Mouse (Mus musculus) hindbrain, embryonic 12.5 days (tissue): ENCODE data around the gene Spef1. TPM values are rescaled to one million over a fixed set of nuclear protein-coding genes. Genes with fewer than 3 reads are reported as not detected.

Experiments used
- ATAC-seq: fragments of 200-750 bp; cut with Nextera tagmentation; 2 replicates; pipeline ENCODE4 v1.8.0; 2017; ENCODE audit warnings: moderate TSS enrichment; ENCODE audit not compliant: low FRiP score
- H3K27ac ChIP-seq: fragments of 300-500 bp; sonication (generic); 2 replicates; pipeline ENCODE4 v1.5.1; 2016; ENCODE audit warnings: mild to moderate bottlenecking
- H3K27me3 ChIP-seq: fragments of 300-500 bp; sonication (generic); 2 replicates; pipeline ENCODE4 v1.6.1; 2016; ENCODE audit warnings: mild to moderate bottlenecking
- H3K36me3 ChIP-seq: fragments of 300-500 bp; sonication (generic); 2 replicates; pipeline ENCODE4 v1.6.1; 2016; ENCODE audit warnings: mild to moderate bottlenecking
- H3K4me1 ChIP-seq: fragments of 300-500 bp; sonication (generic); 2 replicates; pipeline ENCODE4 v1.6.1; 2016
- H3K4me2 ChIP-seq: fragments of 300-500 bp; sonication (generic); replicated peaks from 2 replicates; pipeline ENCODE4 v1.6.1; 2016; ENCODE audit warnings: mild to moderate bottlenecking
- H3K4me3 ChIP-seq: fragments of 300-500 bp; sonication (generic); 2 replicates; pipeline ENCODE4 v1.5.1; 2016; ENCODE audit warnings: mild to moderate bottlenecking
- H3K9ac ChIP-seq: fragments of 300-500 bp; sonication (generic); 2 replicates; pipeline ENCODE4 v1.6.1; 2016; ENCODE audit warnings: mild to moderate bottlenecking, moderate library complexity
- H3K9me3 ChIP-seq: fragments of 300-500 bp; sonication (generic); replicated peaks from 2 replicates; pipeline ENCODE4 v1.6.1; 2016; ENCODE audit warnings: mild to moderate bottlenecking
- WGBS: fragments of 180-500 bp; shearing (Covaris S2); methylation state at CpG from one replicate; pipeline ENCODE4 v1.1.7; 2016; 5-methylcytosine and 5-hydroxymethylcytosine counted together
- polyA plus RNA-seq: library from polyadenylated mRNA; unstranded; fragments of >200 nt; fragmentation: Nextera tagmentation; extraction: Ambion mirVana; gene quantifications from 2 replicates; pipeline ENCODE4 v1.2.1, GENCODE M21; 2016

Spef1 gene
- polyA plus RNA-seq, 1 experiment from 2014 or later: 8.9 TPM

DNA sequence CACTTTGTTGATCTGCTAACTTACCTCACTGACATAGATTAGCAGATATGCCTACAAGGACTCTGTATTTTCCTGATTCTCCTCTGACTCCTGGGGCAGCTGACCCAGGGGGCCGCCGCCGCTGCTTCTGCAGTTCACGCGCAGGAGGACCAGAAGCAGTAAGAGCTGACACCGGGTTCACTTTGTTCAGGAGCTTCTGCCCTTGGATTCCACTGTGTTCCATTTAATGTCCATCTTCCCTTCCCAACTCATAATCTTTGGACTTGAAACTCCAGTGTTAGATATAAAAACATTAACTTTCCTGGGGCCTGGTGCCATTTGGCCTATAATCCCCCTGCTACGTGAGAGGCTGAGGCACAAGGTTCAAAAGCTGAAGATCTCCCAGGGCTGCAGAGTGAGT, 23.2 kb downstream of the Spef1 start:
- H3K27ac ChIP-seq: no peak overlapping the region
- no peaks in the 10 kb centered on the region for H3K36me3 ChIP-seq
- 76% methylated on average over 7 of the region's 7 CpGs for WGBS
- no peak overlapping the region for H3K4me2 ChIP-seq
- H3K4me1 ChIP-seq: peaks cover 11% of the 10 kb centered on the region
- no peak overlapping the region for H3K9ac ChIP-seq
- H3K9me3 ChIP-seq: 0 out of 2 replicates have a peak, but pooled peaks cover 5% of the 10 kb centered on the region
- no peak overlapping the region for H3K4me3 ChIP-seq
- H3K27me3 ChIP-seq: no peaks in the 10 kb centered on the region
- no peak for ATAC-seq

DNA sequence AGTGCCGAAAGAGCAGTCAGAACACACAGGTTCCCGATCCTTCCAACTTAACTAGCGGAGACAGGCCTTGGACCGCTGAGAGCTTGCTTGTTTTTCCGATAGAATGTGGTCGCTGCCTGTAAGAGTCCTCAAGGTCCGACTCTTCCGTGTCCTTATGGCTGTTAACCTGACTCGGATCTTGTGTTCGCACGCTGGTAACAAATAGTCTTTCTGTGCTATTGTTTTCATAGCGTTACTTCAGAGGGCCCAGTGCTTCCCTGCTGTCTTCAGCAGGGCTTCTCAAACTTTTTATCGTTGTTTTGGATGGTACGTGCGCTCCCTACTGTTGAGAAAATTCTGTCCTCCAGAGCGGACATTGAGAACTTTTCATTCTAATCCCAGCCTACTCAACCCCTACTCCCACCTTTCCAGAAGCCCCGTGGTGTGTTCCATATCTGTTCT, 26.4 kb downstream of the Spef1 start:
- peak overlapping the region; percentile 81 for H3K4me2 ChIP-seq
- H3K27me3 ChIP-seq: no peaks in the 10 kb centered on the region
- H3K9me3 ChIP-seq: 0 out of 2 replicates have a peak, but pooled peaks cover 5% of the 10 kb centered on the region
- peak overlapping the region; percentile 72 for H3K9ac ChIP-seq
- ATAC-seq: no peak
- no peaks in the 10 kb centered on the region for H3K36me3 ChIP-seq
- peak overlapping the region; percentile 55 for H3K4me3 ChIP-seq
- WGBS: under 1% methylated on average over 17 of the region's 17 CpGs
- H3K4me1 ChIP-seq: peaks cover 35% of the 10 kb centered on the region
- peak overlapping the region; percentile 95 for H3K27ac ChIP-seq

DNA sequence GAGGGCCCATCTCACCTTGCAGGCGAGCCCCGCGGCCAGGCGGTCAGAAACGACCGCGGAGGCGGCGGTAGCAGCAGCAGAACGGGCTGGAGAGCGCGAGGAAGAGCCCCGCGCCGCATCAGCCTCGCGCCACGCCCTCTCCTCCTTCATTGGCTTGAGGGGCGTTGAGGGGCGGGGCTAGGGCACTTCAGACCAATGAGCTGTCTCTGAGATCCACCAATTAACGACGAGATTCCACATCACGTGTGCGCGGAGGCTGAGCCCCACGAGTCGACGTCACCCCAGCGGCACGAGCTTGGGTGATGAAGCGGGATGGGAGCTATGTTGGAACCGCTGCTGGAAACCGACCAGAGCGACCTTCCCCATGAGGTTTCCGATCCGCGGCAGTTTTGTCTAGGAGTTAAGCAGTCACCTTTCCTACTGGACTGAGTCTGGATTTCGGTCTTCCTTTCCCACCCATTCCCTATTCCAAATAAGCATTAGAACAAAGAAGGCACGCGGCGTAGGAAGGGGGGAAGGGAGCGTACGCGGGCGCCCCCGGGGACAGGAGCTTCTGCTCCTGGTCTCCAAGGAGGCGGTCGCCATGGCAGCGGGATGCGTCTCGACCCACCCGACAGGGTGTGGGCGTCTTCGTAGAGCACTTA, 27.0 kb downstream of the Spef1 start, which contains the start of gene 1700037H04Rik:
1700037H04Rik (minus strand) TSS at position 144 of the 644 bp plus-strand sequence.
- no peaks in the 10 kb centered on the region for H3K27me3 ChIP-seq
- under 1% methylated on average over 54 of the region's 54 CpGs for WGBS
- peak; percentile 96 for ATAC-seq
- peak within 1 kb of the TSS; percentile 81 for H3K4me2 ChIP-seq
- peak within 1 kb of the TSS; percentile 55 for H3K4me3 ChIP-seq
- H3K9ac ChIP-seq: peak within 1 kb of the TSS; percentile 83
- H3K36me3 ChIP-seq: no peaks in the 10 kb centered on the region
- H3K27ac ChIP-seq: peak within 1 kb of the TSS; percentile 95
- H3K4me1 ChIP-seq: peaks cover 35% of the 10 kb centered on the region
- 0 out of 2 replicates have a peak, but pooled peaks cover 5% of the 10 kb centered on the region for H3K9me3 ChIP-seq

DNA sequence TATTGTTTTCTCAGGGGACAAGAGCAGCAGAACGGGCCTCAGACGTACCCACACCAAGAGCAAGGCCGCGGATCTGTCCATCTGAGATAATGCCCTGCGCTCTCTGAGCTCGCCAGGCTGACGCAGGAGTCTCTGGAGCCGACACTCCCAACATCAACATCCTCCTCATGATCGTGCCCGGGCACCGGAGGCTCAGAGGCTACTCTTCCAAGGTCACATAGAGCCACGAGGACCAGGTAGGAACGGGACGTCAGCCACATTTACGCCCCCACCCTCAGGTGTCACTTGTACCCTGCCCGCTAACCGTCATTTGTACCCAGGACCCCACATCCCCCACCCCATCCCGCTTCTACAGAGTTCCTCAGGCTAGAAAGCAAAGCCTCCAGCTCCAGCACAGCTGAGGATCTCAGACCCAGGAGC, 27.6 kb downstream of the Spef1 start:
- peak overlapping the region; percentile 79 for H3K27ac ChIP-seq
- peak overlapping the region; percentile 55 for H3K4me3 ChIP-seq
- H3K27me3 ChIP-seq: no peaks in the 10 kb centered on the region
- H3K9ac ChIP-seq: peak overlapping the region; percentile 83
- H3K9me3 ChIP-seq: 0 out of 2 replicates have a peak, but pooled peaks cover under 1% of the 10 kb centered on the region
- peak overlapping the region; percentile 81 for H3K4me2 ChIP-seq
- ATAC-seq: peak; percentile 75
- no peaks in the 10 kb centered on the region for H3K36me3 ChIP-seq
- 1% methylated on average over 18 of the region's 18 CpGs for WGBS
- H3K4me1 ChIP-seq: peaks cover 35% of the 10 kb centered on the region

DNA sequence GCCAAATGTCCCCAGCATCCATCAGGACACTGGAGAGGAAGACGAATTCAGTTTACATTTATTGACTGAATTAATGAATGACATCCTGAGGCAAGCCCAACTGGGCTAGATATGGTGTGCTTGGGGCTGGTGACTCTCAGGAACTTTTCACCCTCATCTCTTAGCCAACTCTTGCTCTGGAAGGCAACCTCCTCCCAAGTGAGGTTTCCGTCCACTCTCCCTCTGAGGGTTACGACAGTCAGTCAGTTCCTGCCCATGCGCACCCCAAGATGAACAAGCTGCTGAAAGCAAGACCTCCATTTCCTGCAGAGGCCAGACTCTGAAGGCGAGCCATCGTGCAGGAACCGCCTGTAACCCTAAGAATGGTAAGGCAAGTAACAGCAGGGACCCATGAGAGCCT, 30.1 kb downstream of the Spef1 start:
- Histone ChIP-seq H3K4me1 (peaks cover 35% of the 10 kb centered on the region), H3K9ac (no peak overlapping the region), H3K4me2 (no peak overlapping the region), H3K4me3 (no peak overlapping the region), H3K9me3 (no peaks in the 10 kb centered on the region), H3K36me3 (peaks cover 18% of the 10 kb centered on the region), H3K27me3 (no peaks in the 10 kb centered on the region), H3K27ac (no peak overlapping the region)
- ATAC-seq: no peak
- WGBS: 91% methylated on average over 7 of the region's 7 CpGs

DNA sequence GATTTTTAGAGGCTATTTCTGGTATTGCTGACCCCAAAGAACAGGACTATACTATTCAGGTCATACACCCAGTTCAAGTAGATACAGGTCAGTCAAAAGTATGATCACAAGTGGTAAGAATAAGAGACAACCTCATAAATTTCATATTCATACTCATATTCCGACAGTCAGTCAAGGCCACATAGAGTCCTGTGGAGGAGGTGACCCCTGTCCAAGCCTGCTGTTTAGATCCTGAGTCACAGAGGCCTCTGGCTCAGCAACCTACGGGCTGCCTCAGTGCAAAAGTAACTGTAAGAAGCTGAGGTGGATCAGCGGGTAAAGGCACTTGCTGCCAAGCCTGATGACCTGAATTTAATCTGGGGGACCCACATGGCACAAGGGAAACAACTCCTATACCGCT, 33.0 kb downstream of the Spef1 start:
- Histone ChIP-seq H3K27ac (no peak overlapping the region), H3K4me3 (no peak overlapping the region), H3K9me3 (no peaks in the 10 kb centered on the region), H3K9ac (no peak overlapping the region), H3K36me3 (peaks cover 44% of the 10 kb centered on the region), H3K4me1 (peaks cover 25% of the 10 kb centered on the region), H3K4me2 (no peak overlapping the region), H3K27me3 (no peaks in the 10 kb centered on the region)
- 91% methylated on average over 4 of the region's 4 CpGs for WGBS
- ATAC-seq: no peak

DNA sequence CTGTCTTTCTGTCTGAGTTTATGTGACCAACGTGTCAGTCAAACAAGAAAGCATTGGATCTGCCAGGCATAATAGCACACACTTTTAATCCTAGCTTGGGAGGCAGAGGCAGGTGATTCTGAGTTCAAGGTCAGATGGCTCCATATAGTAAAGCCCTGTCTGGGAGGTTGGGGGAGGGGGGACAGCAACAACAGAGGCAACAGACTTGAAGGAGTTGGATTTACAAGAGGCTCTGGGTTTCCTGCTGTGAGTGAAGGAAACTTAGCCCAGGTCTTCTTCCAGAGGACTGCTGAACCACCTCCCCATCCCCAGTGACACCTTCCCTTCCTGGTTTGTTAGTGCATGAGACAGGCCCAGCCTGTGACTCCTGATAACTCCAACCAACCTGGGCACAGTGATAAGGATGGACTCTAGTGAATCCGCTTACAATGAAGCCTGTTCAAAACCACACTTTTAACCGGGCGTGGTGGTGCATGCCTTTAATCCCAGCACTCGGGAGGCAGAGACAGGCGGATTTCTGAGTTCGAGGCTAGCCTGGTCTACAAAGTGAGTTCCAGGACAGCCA, 34.8 kb downstream of the Spef1 start:
- Histone ChIP-seq H3K27me3 (no peaks in the 10 kb centered on the region), H3K9ac (no peak overlapping the region), H3K9me3 (no peaks in the 10 kb centered on the region), H3K4me2 (no peak overlapping the region), H3K36me3 (peaks cover 62% of the 10 kb centered on the region), H3K4me3 (no peak overlapping the region), H3K27ac (no peak overlapping the region), H3K4me1 (peaks cover 7% of the 10 kb centered on the region)
- 94% methylated on average over 7 of the region's 7 CpGs for WGBS
- no peak for ATAC-seq

DNA sequence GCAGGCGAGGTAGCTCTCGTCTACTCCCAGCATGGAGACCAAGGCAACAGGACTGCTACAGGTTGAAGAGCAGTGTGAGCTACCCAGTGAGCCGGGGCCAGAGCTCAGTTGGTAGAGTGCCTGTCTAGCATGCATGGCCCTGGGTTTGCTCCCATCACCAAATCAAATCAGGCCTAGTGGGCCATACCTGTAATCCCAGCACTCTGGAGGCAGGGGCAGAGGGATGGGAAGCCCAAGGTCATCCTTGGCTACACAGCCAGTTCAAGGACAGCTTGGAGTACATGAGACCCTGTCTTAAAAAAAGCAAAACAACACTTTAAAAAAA, 37.9 kb downstream of the Spef1 start:
- Histone ChIP-seq H3K4me3 (no peak overlapping the region), H3K4me1 (no peaks in the 10 kb centered on the region), H3K9ac (no peak overlapping the region), H3K4me2 (no peak overlapping the region), H3K27ac (no peak overlapping the region), H3K36me3 (peaks cover 90% of the 10 kb centered on the region), H3K27me3 (no peaks in the 10 kb centered on the region), H3K9me3 (no peaks in the 10 kb centered on the region)
- WGBS: 93% methylated on average over 3 of the region's 3 CpGs
- no peak for ATAC-seq

DNA sequence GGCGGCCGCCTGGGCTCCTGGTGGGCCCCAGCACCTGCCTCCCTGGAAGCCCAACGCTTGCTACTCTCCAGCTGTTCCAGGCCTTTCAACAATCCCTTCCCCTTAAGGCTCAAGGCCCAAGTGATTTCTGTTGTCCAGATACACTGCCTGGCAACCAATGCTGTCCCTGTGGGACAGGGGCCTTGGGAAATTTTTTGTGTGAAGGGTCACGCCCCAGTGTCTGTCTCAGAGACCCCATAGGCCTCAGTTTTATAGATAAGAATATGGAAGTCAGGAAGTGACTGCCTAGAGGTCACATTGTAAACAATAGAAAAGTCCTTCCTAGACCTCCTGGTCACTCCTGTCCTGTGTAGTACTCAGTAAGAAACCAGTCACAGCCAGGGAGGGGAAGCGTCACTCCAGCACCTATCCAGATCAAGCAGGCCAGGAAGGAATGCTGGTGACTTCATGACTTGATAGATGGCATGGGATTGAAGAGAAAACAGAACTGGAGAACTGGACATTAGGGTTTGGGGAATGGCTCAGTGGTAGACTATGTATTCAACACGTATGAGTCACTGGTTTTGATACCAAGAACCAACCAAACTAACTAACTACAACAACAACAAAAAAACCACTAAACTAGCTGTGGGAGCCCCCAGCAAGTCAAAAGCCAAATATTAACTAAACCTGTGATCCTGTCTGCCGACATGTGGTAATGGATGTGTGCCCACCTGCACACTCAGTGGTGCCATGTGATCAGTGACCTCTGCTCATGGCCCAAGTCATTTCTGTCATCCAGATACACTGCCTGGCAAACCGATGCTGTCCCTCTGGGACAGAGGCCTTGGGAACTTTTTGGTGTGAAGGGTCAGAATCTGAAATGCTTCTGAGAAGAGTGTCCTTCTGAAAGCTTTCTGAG, 38.5 kb downstream of the Spef1 start:
- no peak for ATAC-seq
- no peaks in the 10 kb centered on the region for H3K9me3 ChIP-seq
- no peaks in the 10 kb centered on the region for H3K27me3 ChIP-seq
- H3K4me2 ChIP-seq: no peak overlapping the region
- 88% methylated on average over 8 of the region's 8 CpGs for WGBS
- H3K4me1 ChIP-seq: no peaks in the 10 kb centered on the region
- H3K36me3 ChIP-seq: peaks cover 91% of the 10 kb centered on the region
- H3K9ac ChIP-seq: no peak overlapping the region
- no peak overlapping the region for H3K4me3 ChIP-seq
- no peak overlapping the region for H3K27ac ChIP-seq

DNA sequence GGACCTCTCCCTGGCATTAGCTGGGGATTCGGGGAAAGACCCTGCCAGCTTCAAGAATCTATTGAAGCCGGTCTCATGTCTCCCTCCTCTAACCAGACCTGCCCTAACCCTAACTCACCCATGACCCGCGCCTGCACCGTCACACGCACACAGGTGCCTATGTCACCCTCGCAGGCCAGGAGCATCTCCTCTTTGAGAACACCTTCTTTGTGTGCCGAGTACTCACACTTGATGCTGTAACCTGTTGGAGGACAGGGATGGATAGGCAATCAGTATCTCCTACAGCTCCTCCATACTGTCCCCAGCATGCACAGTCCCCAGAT, 40.1 kb downstream of the Spef1 start:
- ATAC-seq: no peak
- Histone ChIP-seq H3K36me3 (peaks cover 86% of the 10 kb centered on the region), H3K27me3 (no peaks in the 10 kb centered on the region), H3K4me1 (peaks cover 5% of the 10 kb centered on the region; the same call in 1 of the 2 replicates), H3K9me3 (no peaks in the 10 kb centered on the region), H3K27ac (no peak overlapping the region), H3K9ac (no peak overlapping the region), H3K4me2 (no peak overlapping the region), H3K4me3 (no peak overlapping the region)
- 95% methylated on average over 8 of the region's 8 CpGs for WGBS

DNA sequence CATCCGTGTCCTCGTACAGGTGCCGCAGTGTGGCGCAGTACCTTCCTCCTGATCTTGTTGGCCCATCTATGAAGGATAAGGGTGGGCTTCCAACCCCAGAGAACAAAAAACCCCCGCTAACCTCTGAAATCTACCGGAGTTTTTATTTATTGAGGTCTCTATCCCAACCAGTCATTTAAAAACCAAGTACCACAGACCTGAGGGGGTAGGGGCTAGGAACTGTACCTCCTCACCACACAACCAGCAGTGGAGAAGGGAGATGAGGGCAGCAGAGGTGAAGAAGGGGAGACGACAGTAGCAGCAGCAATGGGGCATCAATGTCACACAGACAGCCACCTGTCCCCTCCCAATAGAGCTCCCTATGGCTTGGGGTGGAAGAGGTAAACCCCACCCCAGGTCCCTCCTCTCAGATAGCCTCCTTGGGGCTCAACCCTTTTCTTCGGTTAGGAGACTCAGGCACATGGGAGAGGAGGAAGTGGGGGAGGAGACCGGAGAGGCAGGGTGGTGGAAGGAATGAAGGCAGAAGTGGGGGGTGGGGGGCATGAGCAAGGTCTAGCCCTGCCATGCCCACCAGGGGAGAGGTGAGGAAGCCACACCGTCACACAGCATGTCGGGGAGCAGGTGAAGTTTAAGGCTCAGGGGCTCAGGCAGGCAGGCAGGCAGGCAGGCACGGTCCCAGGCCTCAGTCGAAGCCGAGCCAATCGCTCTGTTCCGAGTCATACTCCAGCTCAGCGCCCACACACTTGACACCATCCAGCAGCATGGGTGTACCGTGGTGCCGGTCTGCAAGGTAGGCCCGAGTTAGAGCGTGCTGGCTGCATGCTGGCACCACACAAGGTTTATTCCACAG, 40.7 kb downstream of the Spef1 start:
- Histone ChIP-seq H3K4me3 (no peak overlapping the region), H3K36me3 (peaks cover 80% of the 10 kb centered on the region), H3K27ac (no peak overlapping the region), H3K4me2 (no peak overlapping the region), H3K27me3 (no peaks in the 10 kb centered on the region), H3K9me3 (no peaks in the 10 kb centered on the region), H3K4me1 (peaks cover 5% of the 10 kb centered on the region; the same call in 1 of the 2 replicates), H3K9ac (no peak overlapping the region)
- ATAC-seq: no peak
- 92% methylated on average over 21 of the region's 21 CpGs for WGBS

DNA sequence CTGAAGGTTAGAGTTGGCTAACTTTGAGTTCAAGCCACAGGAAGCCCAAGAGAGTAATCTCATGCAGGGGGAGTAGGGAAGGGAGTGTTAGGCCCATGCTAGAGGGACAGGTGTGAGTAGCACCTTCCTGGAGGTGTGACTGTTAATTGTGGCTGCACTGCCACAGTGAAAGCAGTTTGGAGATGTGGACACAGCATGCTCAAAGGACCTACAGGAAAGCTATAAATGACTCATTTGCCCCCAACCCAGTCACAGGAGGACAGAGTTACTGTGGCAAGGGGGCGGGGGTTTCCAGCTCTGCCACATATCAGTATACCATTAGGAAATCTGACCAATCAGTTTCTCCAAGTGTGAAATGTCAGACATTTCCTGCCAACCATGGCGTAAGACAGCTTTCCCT, 41.5 kb downstream of the Spef1 start:
- no peak overlapping the region for H3K4me3 ChIP-seq
- H3K27me3 ChIP-seq: no peaks in the 10 kb centered on the region
- H3K9me3 ChIP-seq: no peaks in the 10 kb centered on the region
- H3K9ac ChIP-seq: no peak overlapping the region
- H3K27ac ChIP-seq: no peak overlapping the region
- WGBS: 83% methylated on average over 2 of the region's 2 CpGs
- H3K36me3 ChIP-seq: peaks cover 72% of the 10 kb centered on the region
- H3K4me2 ChIP-seq: no peak overlapping the region
- H3K4me1 ChIP-seq: peaks cover 5% of the 10 kb centered on the region; the same call in 1 of the 2 replicates
- no peak for ATAC-seq
